Mouse (Mus musculus): ENCODE results near the gene Eml4. TPM values are rescaled to one million over a fixed set of nuclear protein-coding genes. Genes with fewer than 3 reads are reported as not detected.

Gene Eml4
- 22.7 and 28.0 TPM in 2 replicates for polyA plus RNA-seq (2015; fragmentation: Nextera tagmentation; extraction: Ambion mirVana)

GRCm38 (mm10) chr17:83350379-83351091 is at the start of gene Eml4:
Gene Eml4, plus strand, starts transcription at chr17:83350931.
- Histone ChIP-seq H3K36me3 (ENCODE audit: control insufficient read depth, insufficient read depth, low read length) (no peaks in the 10 kb centered on the region), H3K9ac (ENCODE audit: low read depth, low read length) (peak within 1 kb of the TSS; percentile 95), H3K4me1 (ENCODE audit: control insufficient read depth, insufficient read depth, low read depth, low read length) (peaks cover 20% of the 10 kb centered on the region), H3K4me2 (ENCODE audit: low read length) (peak within 1 kb of the TSS; percentile 80), H3K27me3 (replicated peaks; ENCODE audit: control insufficient read depth, insufficient read depth, low read length) (no peaks in the 10 kb centered on the region), H3K27ac (ENCODE audit: low read depth, low read length) (peak within 1 kb of the TSS; percentile 92), H3K4me3 (ENCODE audit: low read length) (peak within 1 kb of the TSS; percentile 92), H3K9me3 (ENCODE audit: control insufficient read depth, low read length) (0 out of 2 replicates have a peak, but pooled peaks cover 2% of the 10 kb centered on the region)
- under 1% methylated on average over 50 of the region's 62 CpGs for WGBS
- ATAC-seq = peak; percentile 96

GRCm38 (mm10) chr17:83301433-83301832 is 49.3 kb upstream of the Eml4 start:
- Histone ChIP-seq H3K36me3 (ENCODE audit: control insufficient read depth, insufficient read depth, low read length) (no peaks in the 10 kb centered on the region), H3K27me3 (replicated peaks; ENCODE audit: control insufficient read depth, insufficient read depth, low read length) (no peaks in the 10 kb centered on the region), H3K4me3 (ENCODE audit: low read length) (no peak overlapping the region), H3K27ac (ENCODE audit: low read depth, low read length) (no peak overlapping the region), H3K4me2 (ENCODE audit: low read length) (no peak overlapping the region), H3K4me1 (ENCODE audit: control insufficient read depth, insufficient read depth, low read depth, low read length) (no peaks in the 10 kb centered on the region), H3K9me3 (ENCODE audit: control insufficient read depth, low read length) (no peaks in the 10 kb centered on the region), H3K9ac (ENCODE audit: low read depth, low read length) (no peak overlapping the region)
- no peak for ATAC-seq
- WGBS = 91% methylated on average over 5 of the region's 5 CpGs

GRCm38 (mm10) chr17:83304089-83304822 is 46.5 kb upstream of the Eml4 start:
- Histone ChIP-seq H3K36me3 (ENCODE audit: control insufficient read depth, insufficient read depth, low read length) (no peaks in the 10 kb centered on the region), H3K4me1 (ENCODE audit: control insufficient read depth, insufficient read depth, low read depth, low read length) (no peaks in the 10 kb centered on the region), H3K27me3 (replicated peaks; ENCODE audit: control insufficient read depth, insufficient read depth, low read length) (no peaks in the 10 kb centered on the region), H3K9ac (ENCODE audit: low read depth, low read length) (no peak overlapping the region), H3K27ac (ENCODE audit: low read depth, low read length) (no peak overlapping the region), H3K4me2 (ENCODE audit: low read length) (no peak overlapping the region), H3K9me3 (ENCODE audit: control insufficient read depth, low read length) (no peaks in the 10 kb centered on the region), H3K4me3 (ENCODE audit: low read length) (no peak overlapping the region)
- WGBS = 90% methylated on average over 7 of the region's 7 CpGs
- ATAC-seq = no peak

DNA sequence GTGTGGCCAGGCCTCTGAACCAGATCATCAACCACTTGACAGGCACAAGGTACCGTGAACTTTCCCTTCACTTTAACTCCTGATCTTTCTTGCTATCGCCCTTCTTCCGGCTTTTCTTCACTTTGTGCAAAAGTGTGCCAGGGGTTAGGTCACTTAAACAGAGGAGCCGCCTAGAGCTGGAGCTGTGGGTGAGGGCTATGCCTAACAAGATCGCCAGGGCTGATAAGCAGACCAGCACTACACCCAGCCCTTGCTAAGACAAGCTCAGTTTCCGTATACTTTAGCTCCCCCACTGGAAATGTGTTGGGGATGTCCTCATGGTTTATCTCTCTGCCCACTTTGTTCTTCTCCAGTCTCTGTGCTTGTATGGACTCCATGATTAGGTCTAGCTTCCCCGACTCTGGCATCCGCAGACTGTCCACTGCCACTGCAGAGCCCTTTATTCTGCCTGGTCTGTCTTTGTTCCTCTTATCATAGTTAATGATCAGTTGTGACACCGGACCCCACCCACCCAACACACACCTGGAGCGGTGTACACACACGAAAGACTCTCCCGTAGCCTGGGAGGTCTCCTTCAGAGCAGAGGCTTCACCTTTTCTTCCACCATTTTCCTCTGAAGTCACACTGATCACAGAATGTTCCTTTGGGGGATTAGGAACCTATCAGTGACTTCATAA is 43.6 kb upstream of the Eml4 start:
- H3K36me3 ChIP-seq (ENCODE audit: control insufficient read depth, insufficient read depth, low read length) = no peaks in the 10 kb centered on the region
- H3K9me3 ChIP-seq (ENCODE audit: control insufficient read depth, low read length) = no peaks in the 10 kb centered on the region
- H3K4me1 ChIP-seq (ENCODE audit: control insufficient read depth, insufficient read depth, low read depth, low read length) = peaks cover under 1% of the 10 kb centered on the region
- H3K4me3 ChIP-seq (ENCODE audit: low read length) = no peak overlapping the region
- ATAC-seq = no peak
- H3K4me2 ChIP-seq (ENCODE audit: low read length) = no peak overlapping the region
- 87% methylated on average over 12 of the region's 12 CpGs for WGBS
- H3K27me3 ChIP-seq (replicated peaks; ENCODE audit: control insufficient read depth, insufficient read depth, low read length) = no peaks in the 10 kb centered on the region
- no peak overlapping the region for H3K27ac ChIP-seq (ENCODE audit: low read depth, low read length)
- no peak overlapping the region for H3K9ac ChIP-seq (ENCODE audit: low read depth, low read length)

- H3K4me2 ChIP-seq (ENCODE audit: low read length) = no peak overlapping the region
- ATAC-seq = no peak
- H3K27ac ChIP-seq (ENCODE audit: low read depth, low read length) = no peak overlapping the region
- H3K9ac ChIP-seq (ENCODE audit: low read depth, low read length) = no peak overlapping the region
- H3K27me3 ChIP-seq (replicated peaks; ENCODE audit: control insufficient read depth, insufficient read depth, low read length) = no peaks in the 10 kb centered on the region
- H3K4me3 ChIP-seq (ENCODE audit: low read length) = no peak overlapping the region
- no peaks in the 10 kb centered on the region for H3K9me3 ChIP-seq (ENCODE audit: control insufficient read depth, low read length)
- peaks cover 6% of the 10 kb centered on the region for H3K4me1 ChIP-seq (ENCODE audit: control insufficient read depth, insufficient read depth, low read depth, low read length)
- H3K36me3 ChIP-seq (ENCODE audit: control insufficient read depth, insufficient read depth, low read length) = no peaks in the 10 kb centered on the region
- WGBS = 65% methylated on average over 11 of the region's 11 CpGs
Observed at GRCm38 (mm10) chr17:83307641-83308296, 43.0 kb upstream of the Eml4 start.

GRCm38 (mm10) chr17:83308451-83308850 is 42.3 kb upstream of the Eml4 start:
- H3K4me3 ChIP-seq (ENCODE audit: low read length) = no peak overlapping the region
- no peak overlapping the region for H3K9ac ChIP-seq (ENCODE audit: low read depth, low read length)
- ATAC-seq = no peak
- H3K4me2 ChIP-seq (ENCODE audit: low read length) = no peak overlapping the region
- no peaks in the 10 kb centered on the region for H3K9me3 ChIP-seq (ENCODE audit: control insufficient read depth, low read length)
- no peaks in the 10 kb centered on the region for H3K36me3 ChIP-seq (ENCODE audit: control insufficient read depth, insufficient read depth, low read length)
- 64% methylated on average over 4 of the region's 4 CpGs for WGBS
- H3K27me3 ChIP-seq (replicated peaks; ENCODE audit: control insufficient read depth, insufficient read depth, low read length) = no peaks in the 10 kb centered on the region
- peaks cover 6% of the 10 kb centered on the region for H3K4me1 ChIP-seq (ENCODE audit: control insufficient read depth, insufficient read depth, low read depth, low read length)
- H3K27ac ChIP-seq (ENCODE audit: low read depth, low read length) = no peak overlapping the region

GRCm38 (mm10) chr17:83309243-83309642 is 41.5 kb upstream of the Eml4 start:
- H3K27me3 ChIP-seq (replicated peaks; ENCODE audit: control insufficient read depth, insufficient read depth, low read length) = no peaks in the 10 kb centered on the region
- H3K4me3 ChIP-seq (ENCODE audit: low read length) = no peak overlapping the region
- H3K9ac ChIP-seq (ENCODE audit: low read depth, low read length) = no peak overlapping the region
- 23% methylated on average over 1 of the region's 1 CpGs for WGBS
- H3K4me1 ChIP-seq (ENCODE audit: control insufficient read depth, insufficient read depth, low read depth, low read length) = peaks cover 6% of the 10 kb centered on the region
- H3K9me3 ChIP-seq (ENCODE audit: control insufficient read depth, low read length) = no peaks in the 10 kb centered on the region
- no peak for ATAC-seq
- no peak overlapping the region for H3K4me2 ChIP-seq (ENCODE audit: low read length)
- no peak overlapping the region for H3K27ac ChIP-seq (ENCODE audit: low read depth, low read length)
- no peaks in the 10 kb centered on the region for H3K36me3 ChIP-seq (ENCODE audit: control insufficient read depth, insufficient read depth, low read length)

GRCm38 (mm10) chr17:83311806-83312205 is 38.9 kb upstream of the Eml4 start:
- no peak for ATAC-seq
- H3K4me3 ChIP-seq (ENCODE audit: low read length) = no peak overlapping the region
- H3K4me1 ChIP-seq (ENCODE audit: control insufficient read depth, insufficient read depth, low read depth, low read length) = peaks cover 6% of the 10 kb centered on the region
- H3K4me2 ChIP-seq (ENCODE audit: low read length) = no peak overlapping the region
- no peak overlapping the region for H3K27ac ChIP-seq (ENCODE audit: low read depth, low read length)
- no peaks in the 10 kb centered on the region for H3K27me3 ChIP-seq (replicated peaks; ENCODE audit: control insufficient read depth, insufficient read depth, low read length)
- H3K36me3 ChIP-seq (ENCODE audit: control insufficient read depth, insufficient read depth, low read length) = no peaks in the 10 kb centered on the region
- 67% methylated on average over 5 of the region's 5 CpGs for WGBS
- no peaks in the 10 kb centered on the region for H3K9me3 ChIP-seq (ENCODE audit: control insufficient read depth, low read length)
- H3K9ac ChIP-seq (ENCODE audit: low read depth, low read length) = no peak overlapping the region

Measured in hindbrain, embryonic 16.5 days (tissue).